Mouse (Mus musculus) thymus, adult 2 months (tissue): Measurements from ENCODE around the gene Negr1.

Experiments used
- CTCF ChIP-seq: fragments of 200-500 bp; IDR thresholded peaks from 2 replicates; pipeline ENCODE4 v1.5.1; 2012; ENCODE audit warnings: mild to moderate bottlenecking, control low read depth, low read length, moderate library complexity, borderline replicate concordance; ENCODE audit not compliant: control insufficient read depth, poor library complexity, insufficient read depth; ENCODE audit errors: extremely low read depth
- POLR2A ChIP-seq: fragments of 200-500 bp; IDR thresholded peaks from 2 replicates; pipeline ENCODE4 v1.6.1; 2012; ENCODE audit warnings: mild to moderate bottlenecking, low read length, control low read depth, moderate library complexity; ENCODE audit not compliant: control insufficient read depth, poor library complexity, insufficient read depth; ENCODE audit errors: extremely low read depth

DNA sequence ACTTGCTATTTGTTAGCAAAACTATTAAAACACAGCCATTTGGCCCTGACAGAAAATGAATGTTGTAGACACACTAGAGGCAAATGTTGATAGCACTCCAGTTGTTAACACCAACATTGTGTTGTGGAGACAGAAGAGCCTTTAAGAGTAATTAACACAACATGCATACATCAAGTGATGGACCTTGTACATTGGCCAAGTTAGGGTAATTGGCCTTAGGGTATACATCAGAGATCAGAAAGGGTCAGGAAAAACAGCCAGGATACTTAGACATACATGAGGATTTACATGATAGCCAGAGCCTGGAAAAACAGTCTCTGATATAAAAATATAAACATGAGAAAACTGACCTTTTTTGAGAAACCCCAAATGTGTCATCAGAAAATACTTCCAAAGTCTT is 255.3 kb downstream of the Negr1 start:
- TF ChIP-seq CTCF (no peak), POLR2A (no peak)
